34 mouse cellular contexts compared by ENCODE assay signal in genomic region chr16:58718666-58719120, GRCm38 (mm10). TPM values are rescaled to one million over a fixed set of nuclear protein-coding genes. Genes with fewer than 3 reads are reported as not detected.
A peak's percentile ranks its signal among the peaks of the same experiment; 100 is the strongest.
DNase-seq lines count a peak whose midpoint lies in the region; ATAC-seq and TF ChIP-seq lines count a peak whose summit lies in the region.
"Had no signal": no experiment of that assay in that cellular context is flagged by ENCODE, and none has a peak within 500 bp of the region (broad histone marks: within the 10 kb centered on the region; RNA-seq: fewer than 3 reads in every experiment).

Gene Gpr15, minus strand, starts transcription at chr16:58719070.

- no peak for TF ChIP-seq CTCF in CH12.LX (conservative IDR thresholded peaks at IDR 0.05 in 1 of 2, IDR thresholded peaks at IDR 0.05 in 1 of 2; ENCODE audit: low read depth in 2 of 2, low read length in 2 of 2)

- TF ChIP-seq POLR2A in CH12.LX (IDR thresholded peaks at IDR 0.05; ENCODE audit: low read depth, low read length), result no peak

- DNase-seq in CD4-positive, CD25-positive, alpha-beta regulatory T cell, adult 2 months (ENCODE audit: low read depth, low spot score), result peak; percentile 30
- no peak for DNase-seq in CH12.LX (ENCODE audit: extremely low read depth)
- peak; percentile 60 for DNase-seq in induced T-regulatory cell, adult 2 months (ENCODE audit: low read depth)
- DNase-seq in naive thymus-derived CD4-positive, alpha-beta T cell, adult 2 months (ENCODE audit: low read depth), result peak; percentile 41
- no peak for DNase-seq in adrenal gland, postnatal 36 days
- DNase-seq in gastrocnemius, postnatal 10 days, result no peak
- DNase-seq: adrenal gland, adult 2 months; adrenal gland, postnatal 14 days; cerebellum, adult 11-12 months; cerebellum, adult 8-10 months; cerebellum, postnatal 10 days; cerebellum, postnatal 36 days; forebrain, postnatal 0 days; gastrocnemius, adult 2 months; gastrocnemius, postnatal 25 days; heart, adult 18-20 months; heart, postnatal 10 days; heart, postnatal 36 days had no signal

- peak within 1 kb of the TSS in 1 of 3 experiments; percentile 51 for H3K4me3 ChIP-seq in CH12.LX (replicated peaks in 1 of 3; ENCODE audit: low read depth in 2 of 3, low read length in 2 of 3, poor library complexity in 1 of 3)
- no peak within 1 kb of the TSS for H3K4me3 ChIP-seq in kidney, embryonic 15.5 days (replicated peaks)
- H3K4me3 ChIP-seq: gastrocnemius, adult 2 months; heart, embryonic 12.5 days; heart, embryonic 15.5 days; hindbrain, embryonic 10.5 days; hindbrain, embryonic 13.5 days had no signal

- no peaks in the 10 kb centered on the region for H3K9me3 ChIP-seq in CH12.LX (replicated peaks; ENCODE audit: low read length)
- no peaks in the 10 kb centered on the region for H3K9me3 ChIP-seq in kidney, embryonic 15.5 days (replicated peaks)
- H3K9me3 ChIP-seq: heart, embryonic 12.5 days; heart, embryonic 15.5 days; hindbrain, embryonic 10.5 days; hindbrain, embryonic 13.5 days had no signal

- H3K36me3 ChIP-seq in CH12.LX (replicated peaks in 1 of 2; ENCODE audit: control insufficient read depth in 1 of 2, insufficient read depth in 1 of 2, low read length in 1 of 2), result peaks cover 12 to 17% of the 10 kb centered on the region in 2 experiments
- no peaks in the 10 kb centered on the region for H3K36me3 ChIP-seq in kidney, embryonic 15.5 days
- H3K36me3 ChIP-seq: heart, embryonic 12.5 days; heart, embryonic 15.5 days; hindbrain, embryonic 10.5 days; hindbrain, embryonic 13.5 days had no signal

- peak within 1 kb of the TSS; percentile 12; the same call in 1 of the 2 replicates for H3K9ac ChIP-seq in CH12.LX (ENCODE audit: insufficient read depth, low read depth)
- no peak within 1 kb of the TSS for H3K9ac ChIP-seq in kidney, embryonic 15.5 days
- H3K9ac ChIP-seq: forebrain, postnatal 0 days; heart, embryonic 12.5 days; heart, embryonic 15.5 days; hindbrain, embryonic 13.5 days had no signal

- TF ChIP-seq RAD21 in CH12.LX (IDR thresholded peaks at IDR 0.05; ENCODE audit: low read depth, low read length), result no peak

- WGBS in kidney, embryonic 15.5 days, result 90% methylated on average over 7 of the region's 7 CpGs

- H3K4me1 ChIP-seq in CH12.LX (ENCODE audit: control insufficient read depth in 1 of 2, insufficient read depth in 2 of 2), result peaks cover 0 to 8% of the 10 kb centered on the region in 2 experiments; a peak in 2 of 4 replicates
- H3K4me1 ChIP-seq in kidney, embryonic 15.5 days, result no peaks in the 10 kb centered on the region
- H3K4me1 ChIP-seq: heart, embryonic 12.5 days; heart, embryonic 15.5 days; hindbrain, embryonic 13.5 days had no signal

- ATAC-seq in kidney, embryonic 15.5 days (replicated peaks; ENCODE audit: low FRiP score), result no peak
- ATAC-seq: forebrain, embryonic 14.5 days; forebrain, postnatal 0 days; hindbrain, embryonic 16.5 days; intestine, postnatal 0 days had no signal

- H3K79me2 ChIP-seq in CH12.LX (replicated peaks; ENCODE audit: control insufficient read depth, extremely low read depth, insufficient read depth, poor library complexity, severe bottlenecking), result peaks cover 13% of the 10 kb centered on the region; the same call in 1 of the 2 replicates

- no peaks in the 10 kb centered on the region for H3K27me3 ChIP-seq in CH12.LX (replicated peaks)
- no peaks in the 10 kb centered on the region for H3K27me3 ChIP-seq in kidney, embryonic 15.5 days
- H3K27me3 ChIP-seq: heart, embryonic 12.5 days; heart, embryonic 15.5 days; hindbrain, embryonic 13.5 days had no signal

- H3K4me2 ChIP-seq in CH12.LX (ENCODE audit: insufficient read depth, low read depth, poor library complexity, severe bottlenecking), result no peak within 1 kb of the TSS
- no peak within 1 kb of the TSS for H3K4me2 ChIP-seq in kidney, embryonic 15.5 days
- H3K4me2 ChIP-seq: heart, embryonic 12.5 days; heart, embryonic 15.5 days; hindbrain, embryonic 13.5 days had no signal

- H3K27ac ChIP-seq in CH12.LX (ENCODE audit: insufficient read depth, low read depth), result peak within 1 kb of the TSS; percentile 6; the same call in 1 of the 2 replicates
- H3K27ac ChIP-seq in kidney, embryonic 15.5 days, result no peak within 1 kb of the TSS
- H3K27ac ChIP-seq: gastrocnemius, adult 2 months; heart, embryonic 15.5 days; hindbrain, embryonic 10.5 days; hindbrain, embryonic 13.5 days had no signal

- dilution Hi-C loops in CH12.LX (cut with MboI; ENCODE audit: extremely low pct_ligation_motif_present, extremely low pct_unique_long_range_greater_than_20kb, low sequenced_read_pairs), result no loop called here

- in situ Hi-C loops in CH12.LX (cut with MboI; ENCODE audit: low pct_ligation_motif_present, low pct_unique_long_range_greater_than_20kb, low sequenced_read_pairs), result no loop called here

- no peak for TF ChIP-seq EP300 in CH12.LX (IDR thresholded peaks at IDR 0.05; ENCODE audit: low read length)

TF ChIP-seq in CH12.LX, 34 proteins besides CTCF, POLR2A, EP300 and RAD21:
- TF ChIP-seq GABPA (IDR thresholded peaks at IDR 0.05; ENCODE audit: insufficient replicate concordance, low read depth, low read length), result no peak
- no peak for TF ChIP-seq POLR2AphosphoS2 (IDR thresholded peaks at IDR 0.05; ENCODE audit: low read depth, low read length)
- TF ChIP-seq UBTF (IDR thresholded peaks at IDR 0.05; ENCODE audit: low read depth, low read length), result no peak
- TF ChIP-seq ZNF384 (IDR thresholded peaks at IDR 0.05; ENCODE audit: low read depth, low read length), result no peak

RNA-seq across cellular contexts. Expression of gene Gpr15, which starts in this region (rescaled TPM):
- 13.8 and 14.5 TPM in 2 replicates for total RNA-seq in CH12.LX (2012; rRNA removed)
- 8.3 and 8.7 TPM in 2 replicates for total RNA-seq in CH12.LX (2014; rRNA removed)
- 3.9 and 4.7 TPM in 2 replicates for polyA plus RNA-seq in CH12.LX (2012; ENCODE audit: insufficient read length, low read depth)
- not detected for total RNA-seq in adrenal gland, postnatal 36 days (2021)
- not detected in 2 replicates for polyA plus RNA-seq in kidney, embryonic 15.5 days (2015; fragmentation: Nextera tagmentation; extraction: Ambion mirVana)
- not detected for total RNA-seq in gastrocnemius, postnatal 10 days (2021)
- total RNA-seq: adrenal gland, adult 2 months; adrenal gland, postnatal 14 days; ES-E14; gastrocnemius, adult 2 months; gastrocnemius, postnatal 25 days; heart, adult 18-20 months; heart, postnatal 10 days; heart, postnatal 36 days had no signal
- polyA plus RNA-seq: adrenal gland, adult 2 months; C2C12; cortical plate, adult 2 months; embryonic facial prominence, embryonic 11.5 days; embryonic facial prominence, embryonic 14.5 days; forebrain, embryonic 11.5 days; forebrain, embryonic 14.5 days; forebrain, postnatal 0 days; gonadal fat pad, adult 2 months; heart, embryonic 12.5 days; heart, embryonic 15.5 days; hindbrain, embryonic 10.5 days; hindbrain, embryonic 13.5 days; hindbrain, embryonic 16.5 days; intestine, embryonic 14.5 days had no signal

Comparison
In these comparisons a context has a peak if more than half of its experiments do, and no peak if none do; other contexts are left out.
1. RNA of gene Gpr15 (total RNA-seq): 8.3 to 14.5 TPM in CH12.LX; not detected in gastrocnemius, postnatal 10 days and not detected in adrenal gland, postnatal 36 days; every median in the first group is over 4 times any median in the second.
2. DNase-seq: peak in CD4-positive, CD25-positive, alpha-beta regulatory T cell, adult 2 months (single experiment), induced T-regulatory cell, adult 2 months (single experiment) and naive thymus-derived CD4-positive, alpha-beta T cell, adult 2 months (single experiment); none in CH12.LX (single experiment), adrenal gland, postnatal 36 days (0 of 2) and gastrocnemius, postnatal 10 days (single experiment).